Mouse (Mus musculus) testis, adult 10 weeks (tissue): Measurements from ENCODE around the gene Gm10964. TPM values are rescaled to one million over a fixed set of nuclear protein-coding genes. Genes with fewer than 3 reads are reported as not detected.

Experiments
- polyA plus RNA-seq: library from polyadenylated mRNA; stranded (reverse); fragments of 350-450 nt; fragmentation: Illumina TruSeq; extraction: RNeasy Lipid Tissue Mini Kit (QIAGEN cat#74804); gene quantifications from one replicate; pipeline ENCODE4 v1.2.3, GENCODE M21; 2014; ENCODE audit warnings: low read depth, low replicate concordance

The Gm10964 gene
- polyA plus RNA-seq = not detected

GRCm38 (mm10) chr3:103739329-103739728 is at the start of gene Gm10964:
Gene Gm10964, plus strand, starts transcription at chr3:103739366.

DNA sequence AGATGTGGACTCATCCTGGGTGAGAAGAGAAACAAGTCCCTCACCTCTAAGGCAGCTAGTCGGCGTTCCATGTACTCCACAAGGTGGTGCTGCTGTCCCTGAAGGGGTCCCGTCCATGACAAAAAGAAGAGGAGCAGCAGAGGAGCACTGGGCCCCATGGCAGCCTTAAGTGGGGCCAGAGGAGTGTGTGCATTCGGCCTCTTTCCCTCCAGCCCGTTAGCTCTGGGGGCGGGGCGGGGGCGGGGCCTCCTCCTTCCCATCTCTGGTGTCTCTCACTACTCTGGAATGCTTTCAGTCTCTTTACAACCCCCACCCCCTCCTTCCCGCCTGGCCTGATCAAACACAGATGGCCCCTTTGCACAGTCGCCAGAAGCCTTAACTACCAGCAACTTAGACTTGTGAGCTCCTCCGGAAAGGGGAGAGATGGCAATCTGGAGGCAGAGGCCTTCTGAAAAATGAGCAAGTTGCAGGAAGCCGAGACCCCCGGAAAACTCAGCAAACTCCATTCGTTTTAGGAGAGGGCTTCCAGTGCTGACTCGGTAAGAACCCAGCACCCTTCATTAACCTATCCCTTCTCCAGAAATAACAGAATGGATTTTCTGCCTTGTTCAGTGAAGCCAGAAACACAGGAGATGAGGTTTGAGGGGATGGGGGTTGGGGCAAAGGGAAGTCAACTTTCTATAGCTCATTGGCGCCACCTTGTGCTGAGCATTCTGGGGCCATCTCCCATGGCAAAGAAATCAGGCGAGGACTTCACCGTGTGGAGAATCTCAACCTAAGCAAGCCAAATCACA is 1.2 kb upstream of the Gm10964 start, which contains the start of gene Olfml3:
Olfml3 (minus strand) TSS at position 224 of the 794 bp plus-strand sequence.

GRCm38 (mm10) chr3:103791230-103792110 is 52.3 kb downstream of the Gm10964 start, which contains the start of gene Hipk1:
Gene Hipk1, minus strand, starts transcription at chr3:103791563.

Other genes with a start within 250 kb of the Gm10964 start
- gene Syt6, start 164.1 kb upstream of the Gm10964 start, polyA plus RNA-seq = not detected
- not detected for gene Atg4a-ps, start 93.3 kb upstream of the Gm10964 start, polyA plus RNA-seq
- 4.2 TPM for gene Olfml3, start 1.4 kb upstream of the Gm10964 start, polyA plus RNA-seq
- 152 TPM for gene Hipk1, start 52.2 kb downstream of the Gm10964 start, polyA plus RNA-seq
- gene Dclre1b, start 70.1 kb downstream of the Gm10964 start, polyA plus RNA-seq = 4.9 TPM
- gene Ap4b1, start 70.2 kb downstream of the Gm10964 start, polyA plus RNA-seq = 32.3 TPM
- gene Gm43064, start 70.2 kb downstream of the Gm10964 start, polyA plus RNA-seq = 0.41 TPM
- 1.9 TPM for gene Bcl2l15, start 93.2 kb downstream of the Gm10964 start, polyA plus RNA-seq
- gene Ptpn22, start 120.4 kb downstream of the Gm10964 start, polyA plus RNA-seq = 5.0 TPM
- 111 TPM for gene Rsbn1, start 174.8 kb downstream of the Gm10964 start, polyA plus RNA-seq
- gene Phtf1, start 228.7 kb downstream of the Gm10964 start, polyA plus RNA-seq = 127 TPM